ENCODE assay signal across 16 mouse cellular contexts in the genomic region with DNA sequence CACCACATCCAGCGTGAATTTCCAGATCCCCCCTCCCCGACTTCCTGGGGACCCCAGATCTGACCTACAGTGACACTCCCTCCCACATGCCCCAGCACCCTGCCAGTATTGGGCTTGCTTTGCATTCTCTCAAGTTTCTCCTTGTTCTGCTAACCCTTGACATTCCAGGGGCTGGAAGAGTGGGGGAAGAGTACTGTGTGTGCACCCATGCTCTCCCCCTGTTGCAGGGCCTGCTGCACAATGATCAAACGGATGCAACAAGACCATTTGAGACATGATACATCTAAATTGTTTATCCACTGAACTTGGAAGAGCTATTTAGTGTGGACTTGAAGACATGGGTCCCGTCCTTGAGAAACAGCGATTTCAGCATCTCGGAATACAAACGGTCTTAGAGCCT. TPM values are rescaled to one million over a fixed set of nuclear protein-coding genes. Genes with fewer than 3 reads are reported as not detected.
"Had no signal": no experiment of that assay in that cellular context is flagged by ENCODE, and none has a peak within 500 bp of the region (broad histone marks: within the 10 kb centered on the region; RNA-seq: fewer than 3 reads in every experiment).

No protein-coding gene starts in this region.

- H3K9me3 ChIP-seq: limb, embryonic 12.5 days; liver, embryonic 13.5 days; midbrain, embryonic 10.5 days; neural tube, embryonic 13.5 days; stomach, embryonic 15.5 days had no signal

- H3K9ac ChIP-seq: limb, embryonic 12.5 days; liver, embryonic 13.5 days; liver, postnatal 0 days; neural tube, embryonic 13.5 days; stomach, embryonic 15.5 days had no signal

- DNase-seq: kidney, adult 11 months; kidney, adult 9 months; kidney, postnatal 25 days; liver; liver, embryonic 13.5 days; liver, postnatal 0 days; retina, postnatal 1 day; right cerebral cortex, postnatal 14 days; thymus, adult 2 months; thymus, postnatal 25 days had no signal

- H3K27ac ChIP-seq: limb, embryonic 12.5 days; liver, embryonic 13.5 days; midbrain, embryonic 10.5 days; neural tube, embryonic 13.5 days; stomach, embryonic 15.5 days had no signal

- H3K4me2 ChIP-seq: limb, embryonic 12.5 days; liver, embryonic 13.5 days; neural tube, embryonic 13.5 days; stomach, embryonic 15.5 days had no signal

- ATAC-seq: liver, postnatal 0 days; midbrain, embryonic 16.5 days had no signal

- H3K27me3 ChIP-seq: stomach, embryonic 15.5 days had no signal

- H3K36me3 ChIP-seq: limb, embryonic 12.5 days; liver, embryonic 13.5 days; midbrain, embryonic 10.5 days; neural tube, embryonic 13.5 days; stomach, embryonic 15.5 days had no signal

- H3K4me3 ChIP-seq: limb, embryonic 12.5 days; liver, embryonic 13.5 days; midbrain, embryonic 10.5 days; neural tube, embryonic 13.5 days; stomach, embryonic 15.5 days had no signal

- H3K4me1 ChIP-seq: liver, embryonic 13.5 days; stomach, embryonic 15.5 days had no signal

RNA-seq across cellular contexts. Expression of gene Rerg, which starts 0.3 kb away (rescaled TPM):
- total RNA-seq: megakaryocyte, adult 5-6 weeks had no signal
